Mouse (Mus musculus) brown adipose tissue, adult 24 weeks (tissue): ENCODE results near the gene Ankrd11. TPM values are rescaled to one million over a fixed set of nuclear protein-coding genes. Genes with fewer than 3 reads are reported as not detected.

Experiments
- H3K27ac ChIP-seq: fragments of 200-500 bp; replicated peaks from 2 replicates; pipeline ENCODE4 v1.5.1; 2012; ENCODE audit warnings: low read depth, mild to moderate bottlenecking, low read length
- H3K4me1 ChIP-seq: fragments of 200-500 bp; 2 replicates; pipeline ENCODE4 v1.6.1; 2012; ENCODE audit warnings: low read length, mixed read lengths; ENCODE audit not compliant: control insufficient read depth, insufficient read depth, insufficient read length
- H3K4me3 ChIP-seq: fragments of 200-500 bp; 2 replicates; pipeline ENCODE4 v1.5.1; 2012; ENCODE audit warnings: low read depth, mild to moderate bottlenecking, low read length, moderate library complexity; ENCODE audit not compliant: insufficient read depth
- polyA plus RNA-seq: library from polyadenylated mRNA; stranded (reverse); fragments of >200 nt; gene quantifications from 2 replicates; pipeline ENCODE4 v1.2.4, GENCODE M21; 2012; ENCODE audit not compliant: missing spikeins, insufficient read depth, insufficient read length

Gene Ankrd11
- polyA plus RNA-seq, 1 experiment, result 37.9 TPM

GRCm38 (mm10) chr8:122866231-122866630 is 175.8 kb downstream of the Ankrd11 start:
- H3K4me3 ChIP-seq, result no peak overlapping the region
- no peaks in the 10 kb centered on the region for H3K4me1 ChIP-seq
- no peak overlapping the region for H3K27ac ChIP-seq

- no peaks in the 10 kb centered on the region for H3K4me1 ChIP-seq
- no peak overlapping the region for H3K27ac ChIP-seq
- no peak overlapping the region for H3K4me3 ChIP-seq
Measured at GRCm38 (mm10) chr8:122865441-122865840, 176.6 kb downstream of the Ankrd11 start.

- H3K27ac ChIP-seq, result no peak overlapping the region
- no peaks in the 10 kb centered on the region for H3K4me1 ChIP-seq
- no peak overlapping the region for H3K4me3 ChIP-seq
Measured at GRCm38 (mm10) chr8:122864719-122865129, 177.4 kb downstream of the Ankrd11 start.

GRCm38 (mm10) chr8:122859843-122860242 is 182.2 kb downstream of the Ankrd11 start:
- Histone ChIP-seq H3K4me3 (no peak overlapping the region), H3K27ac (no peak overlapping the region), H3K4me1 (no peaks in the 10 kb centered on the region)

GRCm38 (mm10) chr8:122856288-122856687 is 185.8 kb downstream of the Ankrd11 start:
- H3K27ac ChIP-seq, result no peak overlapping the region
- no peak overlapping the region for H3K4me3 ChIP-seq
- H3K4me1 ChIP-seq, result no peaks in the 10 kb centered on the region

GRCm38 (mm10) chr8:122855123-122855522 is 187.0 kb downstream of the Ankrd11 start:
- Histone ChIP-seq H3K4me3 (no peak overlapping the region), H3K27ac (no peak overlapping the region), H3K4me1 (no peaks in the 10 kb centered on the region)

GRCm38 (mm10) chr8:122854388-122854787 is 187.7 kb downstream of the Ankrd11 start:
- Histone ChIP-seq H3K4me1 (no peaks in the 10 kb centered on the region), H3K27ac (no peak overlapping the region), H3K4me3 (no peak overlapping the region)

GRCm38 (mm10) chr8:122853340-122853771 is 188.7 kb downstream of the Ankrd11 start:
- no peak overlapping the region for H3K4me3 ChIP-seq
- H3K4me1 ChIP-seq, result no peaks in the 10 kb centered on the region
- no peak overlapping the region for H3K27ac ChIP-seq

GRCm38 (mm10) chr8:122852546-122852905 is 189.6 kb downstream of the Ankrd11 start:
- Histone ChIP-seq H3K27ac (no peak overlapping the region), H3K4me1 (no peaks in the 10 kb centered on the region), H3K4me3 (no peak overlapping the region)

- H3K27ac ChIP-seq, result no peak overlapping the region
- H3K4me1 ChIP-seq, result no peaks in the 10 kb centered on the region
- H3K4me3 ChIP-seq, result no peak overlapping the region
Measured at GRCm38 (mm10) chr8:122851692-122852545, 190.2 kb downstream of the Ankrd11 start.

GRCm38 (mm10) chr8:122850641-122851240 is 191.3 kb downstream of the Ankrd11 start:
- no peak overlapping the region for H3K27ac ChIP-seq
- no peaks in the 10 kb centered on the region for H3K4me1 ChIP-seq
- H3K4me3 ChIP-seq, result no peak overlapping the region

- no peak overlapping the region for H3K4me3 ChIP-seq
- H3K4me1 ChIP-seq, result no peaks in the 10 kb centered on the region
- H3K27ac ChIP-seq, result no peak overlapping the region
Measured at GRCm38 (mm10) chr8:122849152-122849910, 192.7 kb downstream of the Ankrd11 start.

GRCm38 (mm10) chr8:122847829-122848561 is 194.1 kb downstream of the Ankrd11 start, which contains the start of gene Cdh15:
TSS of gene Cdh15 (plus strand) at chr8:122847966.
- H3K4me3 ChIP-seq, result no peak within 1 kb of the TSS
- no peaks in the 10 kb centered on the region for H3K4me1 ChIP-seq
- no peak within 1 kb of the TSS for H3K27ac ChIP-seq

- H3K4me3 ChIP-seq, result no peak overlapping the region
Measured at GRCm38 (mm10) chr8:122845662-122846061, 196.4 kb downstream of the Ankrd11 start.

GRCm38 (mm10) chr8:122844161-122844560 is 197.9 kb downstream of the Ankrd11 start:
- Histone ChIP-seq H3K27ac (no peak overlapping the region), H3K4me1 (no peaks in the 10 kb centered on the region)

More at GRCm38 (mm10) chr8:122845662-122846061, 196.4 kb downstream of the Ankrd11 start:
- H3K27ac ChIP-seq, result no peak overlapping the region
- H3K4me1 ChIP-seq, result no peaks in the 10 kb centered on the region

More at GRCm38 (mm10) chr8:122844161-122844560, 197.9 kb downstream of the Ankrd11 start:
- no peak overlapping the region for H3K4me3 ChIP-seq
